Mouse (Mus musculus): ENCODE data around the gene Selenbp1. TPM values are rescaled to one million over a fixed set of nuclear protein-coding genes. Genes with fewer than 3 reads are reported as not detected.
"Not testable (repeated sequence)": the region's sequence is repeated elsewhere in the genome, so short reads cannot be mapped to it uniquely, and the experiment has no call there.

Gene Selenbp1
- polyA plus RNA-seq, 1 experiment from 2014 or later, result 17.2 TPM

- Histone ChIP-seq H3K27ac (replicated peaks; ENCODE audit: low read depth, low read length) (no peak overlapping the region), H3K9me3 (ENCODE audit: control insufficient read depth, low read length) (no peaks in the 10 kb centered on the region), H3K4me2 (ENCODE audit: low read depth, severe bottlenecking) (no peak overlapping the region), H3K4me3 (ENCODE audit: low read depth, low read length) (no peak overlapping the region), H3K9ac (ENCODE audit: low read length) (no peak overlapping the region), H3K4me1 (ENCODE audit: control insufficient read depth, insufficient read depth, low read length) (no peaks in the 10 kb centered on the region), H3K27me3 (ENCODE audit: control insufficient read depth, insufficient read depth, low read length) (no peaks in the 10 kb centered on the region), H3K36me3 (ENCODE audit: control insufficient read depth, insufficient read depth, low read length) (no peaks in the 10 kb centered on the region)
- ATAC-seq (ENCODE audit: insufficient number of reproducible peaks, low FRiP score, low TSS enrichment, low read depth) (no peak), DNase-seq (ENCODE audit: low spot score) (no peak)
- 59% methylated on average over 5 of the region's 5 CpGs for WGBS
These were observed 19.1 kb upstream of the Selenbp1 start for GRCm38 (mm10) chr3:94913801-94914200.

- Histone ChIP-seq H3K9me3 (ENCODE audit: control insufficient read depth, low read length) (no peaks in the 10 kb centered on the region), H3K4me2 (ENCODE audit: low read depth, severe bottlenecking) (no peak overlapping the region), H3K9ac (ENCODE audit: low read length) (no peak overlapping the region), H3K4me1 (ENCODE audit: control insufficient read depth, insufficient read depth, low read length) (no peaks in the 10 kb centered on the region), H3K36me3 (ENCODE audit: control insufficient read depth, insufficient read depth, low read length) (no peaks in the 10 kb centered on the region), H3K27me3 (ENCODE audit: control insufficient read depth, insufficient read depth, low read length) (no peaks in the 10 kb centered on the region), H3K27ac (replicated peaks; ENCODE audit: low read depth, low read length) (no peak overlapping the region), H3K4me3 (ENCODE audit: low read depth, low read length) (no peak overlapping the region)
- DNase-seq (ENCODE audit: low spot score), result no peak
- whole genome bisulfite sequencing, result 85% methylated on average over 7 of the region's 7 CpGs
- ATAC-seq (ENCODE audit: insufficient number of reproducible peaks, low FRiP score, low TSS enrichment, low read depth), result no peak
These were observed 16.7 kb upstream of the Selenbp1 start for GRCm38 (mm10) chr3:94915903-94916741.

- 72% methylated on average over 14 of the region's 14 CpGs for WGBS
- DNase-seq (ENCODE audit: low spot score), result no peak
- no peaks in the 10 kb centered on the region for H3K36me3 ChIP-seq (ENCODE audit: control insufficient read depth, insufficient read depth, low read length)
- H3K4me1 ChIP-seq (ENCODE audit: control insufficient read depth, insufficient read depth, low read length), result no peaks in the 10 kb centered on the region
- no peak for ATAC-seq (ENCODE audit: insufficient number of reproducible peaks, low FRiP score, low TSS enrichment, low read depth)
- H3K4me2 ChIP-seq (ENCODE audit: low read depth, severe bottlenecking), result no peak overlapping the region
- H3K4me3 ChIP-seq (ENCODE audit: low read depth, low read length), result no peak overlapping the region
- no peaks in the 10 kb centered on the region for H3K9me3 ChIP-seq (ENCODE audit: control insufficient read depth, low read length)
- no peaks in the 10 kb centered on the region for H3K27me3 ChIP-seq (ENCODE audit: control insufficient read depth, insufficient read depth, low read length)
- H3K9ac ChIP-seq (ENCODE audit: low read length), result no peak overlapping the region
- H3K27ac ChIP-seq (replicated peaks; ENCODE audit: low read depth, low read length), result no peak overlapping the region
These were observed 15.0 kb upstream of the Selenbp1 start for GRCm38 (mm10) chr3:94917816-94918361.

GRCm38 (mm10) chr3:94918845-94919244 is 14.0 kb upstream of the Selenbp1 start:
- DNase-seq (ENCODE audit: low spot score) (no peak), ATAC-seq (ENCODE audit: insufficient number of reproducible peaks, low FRiP score, low TSS enrichment, low read depth) (no peak)
- no peak overlapping the region for H3K4me3 ChIP-seq (ENCODE audit: low read depth, low read length)
- H3K9ac ChIP-seq (ENCODE audit: low read length), result no peak overlapping the region
- WGBS, result 52% methylated on average over 4 of the region's 4 CpGs
- H3K9me3 ChIP-seq (ENCODE audit: control insufficient read depth, low read length), result no peaks in the 10 kb centered on the region
- H3K4me1 ChIP-seq (ENCODE audit: control insufficient read depth, insufficient read depth, low read length), result no peaks in the 10 kb centered on the region
- H3K36me3 ChIP-seq (ENCODE audit: control insufficient read depth, insufficient read depth, low read length), result no peaks in the 10 kb centered on the region
- no peak overlapping the region for H3K4me2 ChIP-seq (ENCODE audit: low read depth, severe bottlenecking)
- no peak overlapping the region for H3K27ac ChIP-seq (replicated peaks; ENCODE audit: low read depth, low read length)
- H3K27me3 ChIP-seq (ENCODE audit: control insufficient read depth, insufficient read depth, low read length), result no peaks in the 10 kb centered on the region

GRCm38 (mm10) chr3:94921104-94921503 is 11.8 kb upstream of the Selenbp1 start:
- no peaks in the 10 kb centered on the region for H3K4me1 ChIP-seq (ENCODE audit: control insufficient read depth, insufficient read depth, low read length)
- no peaks in the 10 kb centered on the region for H3K27me3 ChIP-seq (ENCODE audit: control insufficient read depth, insufficient read depth, low read length)
- ATAC-seq (ENCODE audit: insufficient number of reproducible peaks, low FRiP score, low TSS enrichment, low read depth) (no peak), DNase-seq (ENCODE audit: low spot score) (no peak)
- WGBS, result 38% methylated on average over 3 of the region's 3 CpGs
- H3K9me3 ChIP-seq (ENCODE audit: control insufficient read depth, low read length), result no peaks in the 10 kb centered on the region
- H3K4me2 ChIP-seq (ENCODE audit: low read depth, severe bottlenecking), result no peak overlapping the region
- no peak overlapping the region for H3K4me3 ChIP-seq (ENCODE audit: low read depth, low read length)
- no peaks in the 10 kb centered on the region for H3K36me3 ChIP-seq (ENCODE audit: control insufficient read depth, insufficient read depth, low read length)
- H3K27ac ChIP-seq (replicated peaks; ENCODE audit: low read depth, low read length), result no peak overlapping the region
- H3K9ac ChIP-seq (ENCODE audit: low read length), result no peak overlapping the region

GRCm38 (mm10) chr3:94922333-94922732 is 10.5 kb upstream of the Selenbp1 start:
- no peaks in the 10 kb centered on the region for H3K36me3 ChIP-seq (ENCODE audit: control insufficient read depth, insufficient read depth, low read length)
- no peak overlapping the region for H3K4me3 ChIP-seq (ENCODE audit: low read depth, low read length)
- H3K9ac ChIP-seq (ENCODE audit: low read length), result no peak overlapping the region
- 26% methylated on average over 3 of the region's 3 CpGs for WGBS
- no peaks in the 10 kb centered on the region for H3K27me3 ChIP-seq (ENCODE audit: control insufficient read depth, insufficient read depth, low read length)
- ATAC-seq (ENCODE audit: insufficient number of reproducible peaks, low FRiP score, low TSS enrichment, low read depth), result no peak
- no peak for DNase-seq (ENCODE audit: low spot score)
- no peaks in the 10 kb centered on the region for H3K9me3 ChIP-seq (ENCODE audit: control insufficient read depth, low read length)
- H3K4me1 ChIP-seq (ENCODE audit: control insufficient read depth, insufficient read depth, low read length), result no peaks in the 10 kb centered on the region
- no peak overlapping the region for H3K27ac ChIP-seq (replicated peaks; ENCODE audit: low read depth, low read length)
- no peak overlapping the region for H3K4me2 ChIP-seq (ENCODE audit: low read depth, severe bottlenecking)

GRCm38 (mm10) chr3:94924688-94925087 is 8.2 kb upstream of the Selenbp1 start:
- no peak overlapping the region for H3K4me2 ChIP-seq (ENCODE audit: low read depth, severe bottlenecking)
- H3K36me3 ChIP-seq (ENCODE audit: control insufficient read depth, insufficient read depth, low read length), result no peaks in the 10 kb centered on the region
- DNase-seq (ENCODE audit: low spot score) (no peak), ATAC-seq (ENCODE audit: insufficient number of reproducible peaks, low FRiP score, low TSS enrichment, low read depth) (no peak)
- H3K9me3 ChIP-seq (ENCODE audit: control insufficient read depth, low read length), result no peaks in the 10 kb centered on the region
- WGBS, result 43% methylated on average over 8 of the region's 8 CpGs
- no peaks in the 10 kb centered on the region for H3K4me1 ChIP-seq (ENCODE audit: control insufficient read depth, insufficient read depth, low read length)
- H3K4me3 ChIP-seq (ENCODE audit: low read depth, low read length), result no peak overlapping the region
- no peaks in the 10 kb centered on the region for H3K27me3 ChIP-seq (ENCODE audit: control insufficient read depth, insufficient read depth, low read length)
- H3K9ac ChIP-seq (ENCODE audit: low read length), result no peak overlapping the region
- H3K27ac ChIP-seq (replicated peaks; ENCODE audit: low read depth, low read length), result no peak overlapping the region

- not testable (repeated sequence) for DNase-seq (ENCODE audit: low spot score); H3K27me3 ChIP-seq (ENCODE audit: control insufficient read depth, insufficient read depth, low read length); H3K9me3 ChIP-seq (ENCODE audit: control insufficient read depth, low read length); H3K27ac ChIP-seq (replicated peaks; ENCODE audit: low read depth, low read length); H3K36me3 ChIP-seq (ENCODE audit: control insufficient read depth, insufficient read depth, low read length); H3K4me1 ChIP-seq (ENCODE audit: control insufficient read depth, insufficient read depth, low read length); H3K4me3 ChIP-seq (ENCODE audit: low read depth, low read length); ATAC-seq (ENCODE audit: insufficient number of reproducible peaks, low FRiP score, low TSS enrichment, low read depth); H3K4me2 ChIP-seq (ENCODE audit: low read depth, severe bottlenecking); H3K9ac ChIP-seq (ENCODE audit: low read length)
- 54% methylated on average over 4 of the region's 4 CpGs for WGBS
These were observed 6.5 kb upstream of the Selenbp1 start for GRCm38 (mm10) chr3:94926301-94926736.

Measured in limb, embryonic 11.5 days (tissue).